1 mouse cellular context compared by ENCODE assay signal in genomic region chr9:57998032-57998659, GRCm38 (mm10).
A peak's percentile ranks its signal among the peaks of the same experiment; 100 is the strongest.
TF ChIP-seq lines count a peak whose summit lies in the region.

No protein-coding gene starts in this region.

TF ChIP-seq in CH12.LX, 34 proteins besides CTCF, POLR2A, EP300 and RAD21 (continued from another document):
- TF ChIP-seq MXI1 (IDR thresholded peaks at IDR 0.05; ENCODE audit: low read depth, low read length) (peak; percentile 66), ZNF384 (IDR thresholded peaks at IDR 0.05; ENCODE audit: low read depth, low read length) (no peak), NRF1 (IDR thresholded peaks at IDR 0.05; ENCODE audit: low read depth, low read length) (peak; percentile 19; the same call in 1 of the 2 replicates), POLR2AphosphoS2 (IDR thresholded peaks at IDR 0.05; ENCODE audit: low read depth, low read length) (no peak), E2F4 (IDR thresholded peaks at IDR 0.05; ENCODE audit: insufficient replicate concordance, low read depth, low read length) (no peak), MAZ (IDR thresholded peaks at IDR 0.05; ENCODE audit: low read depth, low read length) (no peak; the same call in 1 of the 2 replicates), USF2 (conservative IDR thresholded peaks at IDR 0.05; ENCODE audit: low read depth, low read length) (no peak)
